Mouse (Mus musculus) stomach, embryonic 15.5 days (tissue): ENCODE results near the gene Aldh1l2. TPM values are rescaled to one million over a fixed set of nuclear protein-coding genes. Genes with fewer than 3 reads are reported as not detected.
"Not testable (repeated sequence)": the region's sequence is repeated elsewhere in the genome, so short reads cannot be mapped to it uniquely, and the experiment has no call there.

Experiments
- ATAC-seq: fragments of 200-750 bp; cut with Nextera tagmentation; 2 replicates; pipeline ENCODE4 v1.8.0; 2017; ENCODE audit warnings: low read depth, moderate number of reproducible peaks, moderate TSS enrichment; ENCODE audit not compliant: insufficient read depth, low FRiP score
- H3K27ac ChIP-seq: fragments of 300-500 bp; sonication (generic); 2 replicates; pipeline ENCODE4 v1.5.1; 2015; ENCODE audit warnings: mild to moderate bottlenecking, inconsistent platforms
- H3K27me3 ChIP-seq: fragments of 300-500 bp; sonication (generic); replicated peaks from 2 replicates; pipeline ENCODE4 v1.6.1; 2015; ENCODE audit warnings: inconsistent platforms
- H3K36me3 ChIP-seq: fragments of 300-500 bp; sonication (generic); 2 replicates; pipeline ENCODE4 v1.6.1; 2015; ENCODE audit warnings: inconsistent platforms
- H3K4me1 ChIP-seq: fragments of 300-500 bp; sonication (generic); 2 replicates; pipeline ENCODE4 v1.6.1; 2015; ENCODE audit warnings: inconsistent platforms
- H3K4me2 ChIP-seq: fragments of 300-500 bp; sonication (generic); 2 replicates; pipeline ENCODE4 v1.6.1; 2015; ENCODE audit warnings: mild to moderate bottlenecking, inconsistent platforms
- H3K4me3 ChIP-seq: fragments of 300-500 bp; sonication (generic); replicated peaks from 2 replicates; pipeline ENCODE4 v1.5.1; 2015; ENCODE audit warnings: inconsistent platforms
- H3K9ac ChIP-seq: fragments of 300-500 bp; sonication (generic); 2 replicates; pipeline ENCODE4 v1.6.1; 2015; ENCODE audit warnings: inconsistent platforms
- H3K9me3 ChIP-seq: fragments of 300-500 bp; sonication (generic); 2 replicates; pipeline ENCODE4 v1.6.1; 2016; ENCODE audit warnings: inconsistent platforms
- WGBS: fragments of 180-500 bp; shearing (Covaris S2); methylation state at CpG from one replicate; pipeline ENCODE4 v1.1.7; 2015; 5-methylcytosine and 5-hydroxymethylcytosine counted together
- polyA plus RNA-seq: library from polyadenylated mRNA; unstranded; fragments of >200 nt; fragmentation: Nextera tagmentation; extraction: Ambion mirVana; gene quantifications from 2 replicates; pipeline ENCODE4 v1.2.1, GENCODE M21; 2015

Aldh1l2 gene
- polyA plus RNA-seq, 1 experiment from 2014 or later = 2.4 TPM

DNA sequence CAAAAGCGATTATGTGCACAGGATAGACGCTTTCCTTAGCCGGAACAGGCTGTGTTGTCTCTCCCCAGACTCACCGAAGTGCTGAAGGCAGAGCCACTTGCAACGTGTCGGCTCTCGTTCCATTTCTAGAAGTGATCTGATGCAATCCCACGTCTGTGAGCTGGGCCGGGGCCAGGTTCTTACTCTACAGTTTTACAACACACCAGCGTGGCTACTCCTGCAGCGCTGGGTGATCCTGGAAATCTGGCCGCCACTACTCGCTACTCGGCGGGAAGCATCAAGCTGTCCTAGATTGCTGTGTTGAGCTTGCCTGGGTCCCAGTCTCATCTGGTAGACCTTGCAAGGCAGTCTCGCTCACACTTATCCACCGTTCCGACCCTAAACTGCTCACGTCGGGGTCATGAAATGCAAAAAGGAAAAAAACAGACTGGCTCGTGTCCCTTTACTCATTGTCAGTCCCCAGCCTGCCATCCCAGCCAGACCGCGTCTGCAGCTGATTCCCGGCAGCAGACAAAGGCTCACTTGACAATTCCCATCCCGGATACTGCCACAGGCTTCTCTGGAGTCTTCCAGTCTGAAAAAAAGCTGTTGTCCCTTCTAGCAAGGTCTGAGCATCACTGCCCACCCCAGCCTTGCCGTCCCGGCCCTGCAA is 556 bp downstream of the Aldh1l2 start:
- Histone ChIP-seq H3K4me2 (peak overlapping the region; percentile 97), H3K27ac (no peak overlapping the region), H3K4me3 (peak overlapping the region; percentile 49), H3K4me1 (peaks cover 10% of the 10 kb centered on the region; the same call in 1 of the 2 replicates), H3K27me3 (0 out of 2 replicates have a peak, but pooled peaks cover 5% of the 10 kb centered on the region), H3K36me3 (no peaks in the 10 kb centered on the region), H3K9ac (peak overlapping the region; percentile 30; the same call in 1 of the 2 replicates), H3K9me3 (no peaks in the 10 kb centered on the region)
- ATAC-seq = peak; percentile 41; the same call in 1 of the 2 replicates
- 2% methylated on average over 27 of the region's 27 CpGs for WGBS

DNA sequence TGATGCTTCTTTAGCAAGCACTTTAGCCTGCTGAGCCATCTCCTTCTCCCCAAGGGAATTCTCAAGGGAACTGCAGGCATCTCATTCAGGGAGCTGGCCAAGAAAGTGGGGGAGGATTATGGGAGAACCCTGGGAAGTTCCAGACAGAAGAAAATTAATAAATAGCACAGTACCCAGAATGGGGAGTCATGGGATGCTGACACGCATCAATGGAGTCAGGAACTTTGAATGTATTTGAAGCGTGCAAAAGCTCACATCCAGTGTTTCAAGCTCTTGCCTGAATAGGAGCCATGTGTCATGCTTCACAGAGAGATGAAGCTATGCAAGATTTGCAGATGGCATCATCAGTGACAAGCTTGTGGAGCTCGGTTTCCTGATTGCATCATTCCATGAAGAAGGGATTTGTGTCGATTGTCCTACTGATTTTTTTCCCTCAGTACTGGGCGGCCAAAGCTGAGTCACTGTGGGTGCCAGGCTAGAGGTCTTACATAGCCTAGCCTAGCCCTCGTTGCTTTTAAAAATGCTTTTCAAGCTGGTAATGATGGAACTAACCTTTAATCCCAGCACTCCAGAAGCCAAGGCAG is 3.5 kb downstream of the Aldh1l2 start:
- WGBS = 84% methylated on average over 6 of the region's 6 CpGs
- 0 out of 2 replicates have a peak, but pooled peaks cover 5% of the 10 kb centered on the region for H3K27me3 ChIP-seq
- H3K27ac ChIP-seq = no peak overlapping the region
- no peak overlapping the region for H3K9ac ChIP-seq
- no peaks in the 10 kb centered on the region for H3K36me3 ChIP-seq
- H3K4me3 ChIP-seq = no peak overlapping the region
- H3K4me1 ChIP-seq = peaks cover 10% of the 10 kb centered on the region; the same call in 1 of the 2 replicates
- no peak overlapping the region for H3K4me2 ChIP-seq
- no peak for ATAC-seq
- no peaks in the 10 kb centered on the region for H3K9me3 ChIP-seq

DNA sequence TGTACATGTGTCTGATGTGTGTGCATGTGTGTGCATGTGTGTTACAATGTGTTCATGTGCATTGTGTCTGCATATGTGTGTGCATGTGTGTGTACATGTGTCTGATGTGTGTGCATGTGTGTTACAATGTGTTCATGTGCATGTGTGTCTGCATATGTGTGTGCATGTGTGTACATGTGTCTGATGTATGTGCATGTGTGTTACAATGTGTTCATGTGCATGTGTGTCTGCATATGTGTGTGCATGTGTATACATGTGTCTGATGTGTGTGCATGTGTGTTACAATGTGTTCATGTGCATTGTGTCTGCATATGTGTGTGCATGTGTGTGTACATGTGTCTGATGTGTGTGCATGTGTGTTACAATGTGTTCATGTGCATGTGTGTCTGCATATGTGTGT is 9.7 kb downstream of the Aldh1l2 start:
- H3K4me1 ChIP-seq, H3K9me3 ChIP-seq, H3K4me2 ChIP-seq, H3K9ac ChIP-seq, H3K27ac ChIP-seq, H3K27me3 ChIP-seq, H3K36me3 ChIP-seq, ATAC-seq, H3K4me3 ChIP-seq: not testable (repeated sequence)

DNA sequence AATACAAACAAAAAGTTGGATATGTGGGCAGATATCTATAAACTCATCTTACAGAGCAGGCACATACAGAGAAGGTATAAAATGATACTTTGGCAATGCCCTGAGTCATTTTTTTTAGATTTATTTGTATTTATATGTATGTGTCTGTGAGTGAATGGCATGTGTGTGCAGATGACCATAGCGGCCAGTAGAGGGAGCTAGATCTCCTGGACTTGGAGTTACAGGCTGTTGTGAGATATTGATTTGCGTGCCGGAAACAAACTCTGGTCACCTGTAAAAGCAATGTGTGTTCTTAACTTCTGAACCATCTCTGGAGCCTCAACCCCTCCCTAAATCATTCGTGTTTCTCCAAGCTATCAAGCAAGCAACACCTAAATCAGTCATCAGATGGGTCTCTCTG is 12.9 kb downstream of the Aldh1l2 start:
- Histone ChIP-seq H3K9me3 (no peaks in the 10 kb centered on the region), H3K36me3 (no peaks in the 10 kb centered on the region), H3K27ac (no peak overlapping the region), H3K27me3 (no peaks in the 10 kb centered on the region), H3K9ac (no peak overlapping the region), H3K4me2 (no peak overlapping the region), H3K4me3 (no peak overlapping the region), H3K4me1 (no peaks in the 10 kb centered on the region)
- no peak for ATAC-seq
- WGBS = 80% methylated on average over 4 of the region's 4 CpGs

DNA sequence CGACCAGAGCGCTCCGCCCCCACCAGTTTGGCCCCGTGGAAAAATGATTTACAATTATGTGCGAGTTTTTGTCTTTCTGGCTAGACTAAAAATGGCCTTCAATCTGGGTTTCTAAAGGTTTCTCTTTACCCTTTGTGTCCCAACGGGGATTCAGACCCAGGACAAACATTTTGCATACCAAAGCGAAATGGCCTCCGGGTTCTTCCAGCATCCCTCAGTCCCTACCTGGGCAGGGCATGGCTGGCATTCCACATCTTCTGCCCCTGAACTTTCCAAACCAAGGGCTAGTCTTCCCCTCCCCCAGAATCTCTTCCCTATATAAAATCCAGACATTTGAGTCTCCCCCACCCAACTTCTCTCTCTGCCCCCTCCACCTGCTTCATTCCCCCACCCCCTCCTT is 20.2 kb downstream of the Aldh1l2 start:
- Histone ChIP-seq H3K27ac (no peak overlapping the region), H3K9me3 (no peaks in the 10 kb centered on the region), H3K9ac (no peak overlapping the region), H3K4me1 (no peaks in the 10 kb centered on the region), H3K36me3 (no peaks in the 10 kb centered on the region), H3K4me2 (no peak overlapping the region), H3K27me3 (no peaks in the 10 kb centered on the region), H3K4me3 (no peak overlapping the region)
- 79% methylated on average over 8 of the region's 8 CpGs for WGBS
- ATAC-seq = no peak

DNA sequence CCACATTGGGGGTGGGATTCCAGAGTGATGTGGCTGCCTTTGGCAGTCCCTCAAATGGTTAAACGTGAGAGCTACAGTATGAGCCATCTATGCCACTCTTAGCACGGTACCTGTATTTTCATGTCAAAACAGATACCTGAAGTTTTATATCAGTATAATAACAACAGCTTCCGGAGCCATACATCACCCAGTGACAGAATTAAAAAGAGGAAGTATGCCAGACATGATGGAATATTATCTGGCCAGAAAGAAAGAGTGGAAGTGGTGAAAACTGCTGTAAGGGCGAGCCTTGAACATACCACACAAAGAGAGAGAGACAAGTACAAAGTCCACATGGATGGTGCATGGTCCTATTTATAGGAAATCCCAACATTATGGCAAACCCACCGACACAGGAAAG is 22.6 kb downstream of the Aldh1l2 start:
- Histone ChIP-seq H3K9me3 (no peaks in the 10 kb centered on the region), H3K4me2 (no peak overlapping the region), H3K27ac (no peak overlapping the region), H3K4me1 (no peaks in the 10 kb centered on the region), H3K36me3 (no peaks in the 10 kb centered on the region), H3K9ac (no peak overlapping the region), H3K27me3 (no peaks in the 10 kb centered on the region), H3K4me3 (no peak overlapping the region)
- WGBS = 77% methylated on average over 5 of the region's 5 CpGs
- ATAC-seq = no peak

DNA sequence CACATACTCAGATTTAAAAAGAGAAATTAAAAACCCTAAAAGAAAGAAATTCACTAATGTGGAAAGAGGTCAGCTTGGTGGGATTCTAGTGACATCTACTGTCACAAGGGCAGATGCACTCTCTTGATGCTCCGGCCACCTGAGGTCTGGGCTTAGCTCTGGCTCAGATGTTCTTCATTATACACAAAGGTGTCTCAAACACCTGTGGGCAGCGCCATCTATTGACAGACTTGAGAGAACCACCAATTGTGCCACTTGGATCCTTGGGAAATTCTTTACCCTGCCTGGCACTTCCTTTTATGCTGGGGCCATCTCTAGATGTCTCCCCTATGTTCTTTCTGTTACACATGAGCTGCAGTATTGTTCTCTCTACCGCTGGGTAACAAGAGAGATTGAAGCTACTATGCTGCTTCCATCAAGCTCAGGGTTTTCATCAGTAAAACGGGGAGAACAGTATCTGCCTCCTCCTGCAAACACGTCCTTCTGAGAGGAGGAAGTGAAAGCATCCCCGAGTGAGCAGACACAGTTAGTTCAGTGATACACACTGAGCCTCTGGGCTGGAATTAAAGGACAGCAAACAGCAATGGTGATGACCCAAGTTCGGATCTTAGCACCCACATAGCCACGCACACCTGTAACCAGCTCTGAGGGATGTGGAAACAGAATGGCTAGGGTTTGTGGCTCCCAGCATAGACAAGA is 24.8 kb downstream of the Aldh1l2 start:
- no peak overlapping the region for H3K4me2 ChIP-seq
- H3K36me3 ChIP-seq = no peaks in the 10 kb centered on the region
- H3K4me1 ChIP-seq = no peaks in the 10 kb centered on the region
- H3K27ac ChIP-seq = no peak overlapping the region
- 61% methylated on average over 8 of the region's 8 CpGs for WGBS
- no peak overlapping the region for H3K4me3 ChIP-seq
- H3K9me3 ChIP-seq = no peaks in the 10 kb centered on the region
- no peaks in the 10 kb centered on the region for H3K27me3 ChIP-seq
- H3K9ac ChIP-seq = no peak overlapping the region
- no peak for ATAC-seq

DNA sequence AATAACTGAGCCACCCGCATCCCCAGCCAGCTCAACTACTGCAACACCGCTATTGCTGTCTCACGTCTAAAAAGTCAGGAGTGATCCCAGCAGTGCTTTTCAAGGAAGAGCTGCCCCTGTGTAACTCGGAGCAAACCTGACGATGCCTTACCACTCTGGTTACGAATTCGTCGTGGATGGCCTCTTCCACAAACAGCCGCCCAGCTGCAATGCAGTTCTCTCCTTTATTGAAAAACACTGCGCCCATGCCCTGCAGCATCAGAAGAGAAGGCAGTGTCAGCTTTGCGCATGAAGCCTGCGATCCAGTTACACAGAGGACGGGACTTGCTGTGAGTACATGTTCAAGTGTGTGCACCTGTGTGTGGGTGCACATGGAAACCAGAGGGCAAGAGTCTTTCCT is 36.6 kb downstream of the Aldh1l2 start:
- no peak overlapping the region for H3K9ac ChIP-seq
- no peaks in the 10 kb centered on the region for H3K4me1 ChIP-seq
- no peak for ATAC-seq
- 87% methylated on average over 13 of the region's 13 CpGs for WGBS
- no peaks in the 10 kb centered on the region for H3K9me3 ChIP-seq
- H3K4me3 ChIP-seq = no peak overlapping the region
- no peak overlapping the region for H3K4me2 ChIP-seq
- H3K27ac ChIP-seq = no peak overlapping the region
- H3K36me3 ChIP-seq = no peaks in the 10 kb centered on the region
- no peaks in the 10 kb centered on the region for H3K27me3 ChIP-seq

DNA sequence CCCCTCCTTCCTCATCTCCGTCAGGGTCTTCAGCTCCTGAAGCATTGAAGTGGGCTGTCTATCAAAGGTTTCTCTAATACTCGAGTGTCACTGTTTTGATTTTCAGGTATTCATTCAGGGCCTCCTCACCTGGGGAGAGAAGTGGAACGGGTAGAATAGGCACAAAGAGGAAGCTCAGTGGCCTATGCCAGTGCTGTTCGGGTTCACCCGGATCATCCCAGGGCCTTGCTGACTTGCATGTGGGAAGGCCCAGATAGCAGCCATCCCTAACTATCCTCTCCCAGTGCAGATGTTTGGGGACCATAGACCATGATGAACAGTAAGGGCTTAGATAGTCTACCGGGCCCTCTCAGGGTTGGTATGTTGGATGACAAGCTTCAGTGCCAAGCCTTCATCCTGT is 43.4 kb downstream of the Aldh1l2 start:
- no peaks in the 10 kb centered on the region for H3K9me3 ChIP-seq
- 85% methylated on average over 6 of the region's 6 CpGs for WGBS
- no peak for ATAC-seq
- H3K27me3 ChIP-seq = no peaks in the 10 kb centered on the region
- no peak overlapping the region for H3K9ac ChIP-seq
- H3K27ac ChIP-seq = no peak overlapping the region
- no peaks in the 10 kb centered on the region for H3K4me1 ChIP-seq
- H3K4me2 ChIP-seq = no peak overlapping the region
- no peaks in the 10 kb centered on the region for H3K36me3 ChIP-seq
- H3K4me3 ChIP-seq = no peak overlapping the region

DNA sequence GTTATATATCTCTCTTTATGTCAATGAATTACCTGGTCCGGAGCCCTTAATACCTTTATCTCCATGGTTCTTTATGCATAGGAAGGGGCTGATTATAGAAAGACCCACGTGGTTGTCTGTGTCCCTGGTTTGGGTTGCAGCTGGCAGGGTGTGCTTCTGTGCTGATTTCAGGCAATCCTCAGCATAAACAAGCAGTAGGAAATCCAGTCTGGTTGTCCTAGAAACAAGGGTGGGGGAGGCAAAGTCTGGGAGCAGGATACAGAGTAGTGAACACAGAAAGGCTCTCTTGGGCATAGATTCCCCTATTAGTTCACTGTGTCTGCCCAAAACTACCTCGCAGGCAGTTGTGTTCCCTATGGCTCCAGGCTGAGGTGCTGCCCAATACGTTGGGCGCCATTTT is 56.7 kb downstream of the Aldh1l2 start:
- no peak overlapping the region for H3K4me3 ChIP-seq

DNA sequence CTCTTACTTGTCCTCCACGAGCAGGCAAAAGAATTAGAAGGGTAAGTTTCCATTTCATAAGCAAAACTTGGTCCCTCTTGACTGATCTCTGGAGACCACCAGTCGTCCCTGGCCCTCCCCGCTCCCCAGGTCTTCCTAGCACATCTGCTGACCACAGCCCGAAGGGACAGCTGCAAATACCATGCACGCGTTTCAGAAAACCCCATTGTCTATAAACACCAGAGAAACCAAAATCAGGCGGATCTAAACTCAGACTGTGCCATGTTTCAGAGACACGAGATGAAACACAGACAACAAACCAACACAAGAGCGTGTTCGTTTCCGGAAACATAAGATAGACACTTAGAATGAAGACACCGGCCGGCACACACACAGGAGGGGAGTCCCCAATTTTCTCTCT is 58.7 kb downstream of the Aldh1l2 start:
- Histone ChIP-seq H3K4me3 (no peak overlapping the region), H3K9ac (no peak overlapping the region), H3K4me1 (no peaks in the 10 kb centered on the region), H3K36me3 (no peaks in the 10 kb centered on the region), H3K27ac (no peak overlapping the region), H3K9me3 (no peaks in the 10 kb centered on the region), H3K27me3 (no peaks in the 10 kb centered on the region), H3K4me2 (no peak overlapping the region)
- no peak for ATAC-seq
- WGBS = 93% methylated on average over 13 of the region's 13 CpGs

More for the DNA sequence above, 56.7 kb downstream of the Aldh1l2 start:
- H3K36me3 ChIP-seq = no peaks in the 10 kb centered on the region
- H3K27ac ChIP-seq = no peak overlapping the region
- H3K9me3 ChIP-seq = no peaks in the 10 kb centered on the region
- WGBS = 85% methylated on average over 5 of the region's 5 CpGs
- ATAC-seq = no peak
- no peaks in the 10 kb centered on the region for H3K4me1 ChIP-seq
- H3K27me3 ChIP-seq = no peaks in the 10 kb centered on the region
- H3K4me2 ChIP-seq = no peak overlapping the region
- H3K9ac ChIP-seq = no peak overlapping the region

DNA sequence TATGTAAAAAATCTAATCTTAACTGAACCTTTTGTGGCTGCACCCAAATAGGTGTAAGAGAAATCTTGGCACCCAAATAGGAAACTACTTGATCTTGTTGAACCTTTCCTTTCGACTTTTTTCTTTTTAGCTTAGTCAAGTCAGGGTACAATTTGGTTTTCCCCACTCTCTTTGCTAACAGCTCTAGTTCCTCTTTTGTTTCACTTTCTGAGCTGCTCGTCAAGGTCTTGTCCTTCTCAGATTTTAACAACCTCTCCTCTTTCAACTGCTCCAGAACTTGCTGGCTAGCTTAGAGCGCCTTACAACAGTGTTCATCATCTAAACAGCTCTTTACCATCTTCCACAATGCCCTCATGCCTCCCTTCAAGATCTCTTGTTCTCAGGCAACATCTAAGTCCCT is 76.4 kb downstream of the Aldh1l2 start:
- Histone ChIP-seq H3K36me3 (no peaks in the 10 kb centered on the region), H3K27me3 (no peaks in the 10 kb centered on the region), H3K27ac (no peak overlapping the region), H3K4me3 (no peak overlapping the region), H3K4me2 (no peak overlapping the region), H3K4me1 (no peaks in the 10 kb centered on the region), H3K9ac (no peak overlapping the region), H3K9me3 (peaks cover 4% of the 10 kb centered on the region; the same call in 1 of the 2 replicates)
- 87% methylated on average over 3 of the region's 3 CpGs for WGBS
- ATAC-seq = no peak
